Mouse (Mus musculus): Measurements from ENCODE around the gene Fam198a.

- TF ChIP-seq ZNF384 (IDR thresholded peaks at IDR 0.05; ENCODE audit: low read depth, low read length) = no peak
- no peak for TF ChIP-seq MAX (IDR thresholded peaks at IDR 0.05; ENCODE audit: low read length)
- TF ChIP-seq RAD21 (IDR thresholded peaks at IDR 0.05; ENCODE audit: low read depth, low read length) = no peak
- TF ChIP-seq MAZ (IDR thresholded peaks at IDR 0.05; ENCODE audit: low read depth, low read length) = no peak
- TF ChIP-seq POLR2AphosphoS5 (IDR thresholded peaks at IDR 0.05; ENCODE audit: borderline replicate concordance, low read depth, low read length) = no peak
- TF ChIP-seq USF1 (IDR thresholded peaks at IDR 0.05; ENCODE audit: low read depth, low read length) = no peak
- no peak for TF ChIP-seq CTCF (IDR thresholded peaks at IDR 0.05 in 2 of 3, conservative IDR thresholded peaks at IDR 0.05 in 1 of 3; ENCODE audit: control insufficient read depth in 1 of 3, insufficient read depth in 1 of 3, low read depth in 2 of 3, low read length in 3 of 3, poor library complexity in 1 of 3, severe bottlenecking in 1 of 3)
These were observed 7.8 kb upstream of the Fam198a start for GRCm38 (mm10) chr9:121943005-121943404.

Data from MEL (cell line).